Mouse (Mus musculus): Measurements from ENCODE around the gene Dbi.

Dbi gene

DNA sequence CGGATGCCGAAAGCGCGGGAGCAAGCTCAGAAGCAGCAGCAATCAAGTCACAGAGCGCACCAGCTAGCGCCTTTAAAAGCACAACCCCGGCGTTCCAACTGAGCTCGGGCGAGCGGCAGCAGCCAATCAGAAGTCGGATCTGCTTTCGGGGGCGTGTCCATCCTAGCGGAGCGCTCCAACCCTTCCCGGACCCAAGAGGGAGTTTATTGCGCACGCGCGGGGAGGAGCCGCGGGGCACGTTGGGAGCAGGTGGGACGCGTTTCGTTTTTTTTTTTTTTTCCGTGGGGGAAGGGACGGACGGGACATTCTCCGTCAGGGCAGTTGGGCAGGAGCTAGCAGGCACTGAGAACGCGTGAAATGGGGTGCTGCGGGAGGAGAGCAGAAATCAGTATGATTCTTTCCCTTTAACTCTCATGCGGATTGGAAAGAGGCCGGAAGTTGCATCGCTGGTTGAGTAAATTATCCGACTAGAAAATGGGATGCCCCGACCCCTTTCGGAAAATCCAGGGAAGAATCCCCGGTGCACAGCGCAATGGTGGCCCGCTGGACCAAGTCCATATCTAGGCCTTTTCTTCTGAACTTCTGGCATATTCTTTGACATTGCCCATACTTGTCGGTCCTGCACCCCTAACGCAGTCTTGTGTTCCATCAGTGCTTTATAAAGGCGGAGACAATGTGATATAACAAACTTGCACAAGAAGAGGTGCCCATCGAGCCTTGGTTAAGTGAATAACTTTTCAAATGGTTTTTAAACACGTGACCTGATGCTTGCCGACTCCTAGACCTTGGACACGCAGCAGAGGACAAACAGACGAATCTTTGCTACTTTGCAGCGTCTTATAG, at the start of gene Dbi, which contains the start of gene 3110009E18Rik:
Gene Dbi (minus strand): TSS at position 110 of the 843 bp plus-strand sequence.
Gene 3110009E18Rik (plus strand): TSS at position 219 of the 843 bp plus-strand sequence.
- peak; percentile 99 for DNase-seq

DNA sequence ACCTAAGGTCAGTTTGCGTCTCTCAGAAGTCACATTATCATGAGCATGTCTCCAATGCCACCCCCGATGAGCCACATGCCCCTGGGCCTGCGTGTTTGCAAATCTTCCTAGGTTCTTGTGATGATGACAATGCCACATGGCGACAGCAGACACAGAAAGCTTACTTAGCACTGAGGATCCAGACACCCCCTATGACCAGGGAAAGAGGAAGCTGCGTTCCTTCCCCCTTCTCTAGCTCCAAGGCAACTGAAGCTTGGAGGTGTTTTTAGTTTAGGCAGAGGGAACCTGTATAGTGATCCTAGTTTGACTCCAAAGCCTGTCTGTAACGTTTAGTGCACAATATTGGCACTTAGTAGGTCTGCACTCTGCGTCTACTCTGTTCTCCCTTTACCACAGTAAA, 49.4 kb upstream of the Dbi start:
- no peak for DNase-seq

DNA sequence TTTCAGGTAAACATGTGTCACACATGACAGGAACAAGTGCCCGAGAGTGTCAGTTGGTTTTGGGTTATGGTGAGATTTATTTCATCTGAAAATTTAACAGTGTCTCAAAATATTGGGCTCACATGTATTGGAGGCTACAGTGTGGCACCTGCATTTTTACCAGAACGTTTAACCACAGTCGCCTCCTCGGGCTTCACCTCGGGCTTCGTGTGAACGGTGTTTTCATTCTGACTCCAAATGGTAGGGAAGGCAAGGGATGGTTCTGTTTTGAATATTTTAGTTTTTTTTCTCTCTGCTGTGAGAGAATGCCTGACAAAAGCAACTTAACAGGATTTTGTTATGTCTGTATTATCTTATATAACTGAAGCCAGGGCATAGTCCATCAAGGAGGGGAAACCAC, 47.8 kb upstream of the Dbi start:
- DNase-seq: no peak

DNA sequence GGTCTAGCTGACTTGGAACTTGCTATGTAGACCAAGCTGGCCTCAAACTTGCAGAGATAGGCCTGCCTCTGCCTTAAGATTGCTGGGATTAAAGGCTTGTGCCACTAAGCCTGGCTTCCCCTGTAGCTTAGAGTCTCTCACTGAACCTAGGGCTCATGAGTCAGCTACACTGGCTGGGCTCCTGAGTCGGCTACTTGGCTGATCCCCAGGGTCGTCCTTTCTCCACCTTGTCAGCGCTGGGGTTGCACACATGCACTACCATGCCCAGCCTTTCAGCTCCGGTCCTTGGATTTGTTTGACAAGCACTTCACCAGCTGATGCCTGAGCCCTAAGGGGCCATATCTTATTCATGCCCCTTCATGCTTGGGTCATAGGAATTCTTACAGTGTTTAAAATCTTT, 47.1 kb upstream of the Dbi start:
- no peak for DNase-seq

DNA sequence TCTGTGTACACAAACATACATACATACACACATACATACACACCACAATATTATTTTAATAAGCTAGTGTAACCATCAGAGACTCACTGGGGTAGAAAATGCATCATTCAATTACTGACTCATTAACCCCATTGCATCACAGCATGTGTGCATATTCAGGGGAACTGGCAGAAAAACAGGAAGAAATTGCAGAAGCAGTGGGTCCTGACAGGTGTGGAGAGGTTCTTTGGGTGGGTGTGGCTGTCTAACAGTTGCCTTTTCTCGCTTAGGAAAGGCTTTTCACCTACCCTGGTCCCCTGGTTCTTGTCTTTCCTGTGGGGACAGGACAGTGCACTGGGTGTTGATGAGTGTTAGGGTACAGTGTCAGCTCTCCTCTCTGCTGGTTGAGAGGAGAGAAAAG, 41.7 kb upstream of the Dbi start:
- DNase-seq: no peak

DNA sequence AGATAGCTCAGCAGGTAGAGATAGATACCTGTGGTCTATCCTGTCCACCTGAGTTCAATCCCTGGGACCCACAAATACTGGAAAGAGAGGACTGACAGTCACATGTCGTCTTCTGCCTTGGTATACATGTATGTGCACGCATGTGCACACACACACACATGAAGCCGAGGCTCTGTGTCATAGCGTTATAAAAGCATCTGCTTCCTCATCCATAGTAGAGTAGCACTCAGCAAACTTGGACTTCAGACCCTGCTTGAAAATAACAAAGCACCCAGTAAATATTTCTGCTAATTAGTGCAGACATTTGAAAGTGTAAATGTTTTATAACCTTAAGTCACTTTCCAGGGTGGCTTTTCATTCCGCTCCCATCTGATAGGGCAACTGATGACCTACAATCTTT, 40.6 kb upstream of the Dbi start:
- no peak for DNase-seq

DNA sequence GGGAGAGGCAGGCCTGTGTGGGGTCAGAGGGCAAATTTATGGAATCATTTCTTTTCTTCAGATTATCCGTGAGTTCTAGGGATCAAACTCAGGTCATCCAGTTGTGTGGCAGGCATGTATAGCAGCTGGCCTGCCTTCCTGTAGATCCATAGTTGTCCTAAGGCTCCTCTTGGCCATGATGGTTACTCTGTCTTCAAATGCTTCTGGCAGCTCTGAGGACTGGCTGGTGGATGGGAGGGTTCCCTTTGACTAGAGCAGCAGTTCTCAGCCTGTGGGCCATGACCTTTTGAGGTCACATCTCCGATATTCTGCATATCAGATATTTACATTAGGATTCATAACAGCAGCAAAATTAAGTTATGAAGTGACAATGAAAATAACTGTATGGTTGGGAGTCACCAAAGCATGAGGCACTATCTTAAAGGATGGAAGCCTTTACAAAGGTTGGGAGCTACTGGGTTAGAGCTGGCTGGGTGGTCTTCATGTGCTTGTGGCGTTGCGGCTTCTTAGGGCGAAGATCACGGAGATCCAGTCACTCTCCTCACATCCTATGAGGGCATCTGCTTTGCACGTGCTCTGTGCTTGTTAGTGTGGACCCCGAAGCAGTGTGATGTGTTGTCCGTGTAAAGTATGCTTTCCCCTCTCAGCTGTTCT, 37.7 kb upstream of the Dbi start:
- DNase-seq: no peak

DNA sequence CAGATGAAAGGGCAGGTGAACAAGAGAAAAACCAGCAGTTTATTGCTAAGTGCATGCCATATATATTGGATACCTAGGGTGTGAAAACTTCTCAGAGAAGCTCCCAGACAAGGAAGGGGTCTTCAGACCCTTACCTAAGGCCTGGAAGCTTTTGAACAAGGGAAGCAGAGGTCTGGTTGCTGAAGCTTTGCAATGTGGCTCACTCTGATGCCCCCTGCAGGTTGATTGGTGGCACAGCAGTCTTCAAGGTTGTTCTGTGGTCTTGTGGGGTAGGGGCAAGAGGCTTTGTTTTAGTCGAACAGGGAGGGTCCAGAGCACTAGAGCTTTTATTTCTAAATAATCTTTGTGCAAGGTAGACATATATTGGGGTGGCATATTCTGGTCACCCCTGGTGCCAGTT, 34.4 kb upstream of the Dbi start:
- DNase-seq: peak in 1 of 2 experiments; percentile 48

DNA sequence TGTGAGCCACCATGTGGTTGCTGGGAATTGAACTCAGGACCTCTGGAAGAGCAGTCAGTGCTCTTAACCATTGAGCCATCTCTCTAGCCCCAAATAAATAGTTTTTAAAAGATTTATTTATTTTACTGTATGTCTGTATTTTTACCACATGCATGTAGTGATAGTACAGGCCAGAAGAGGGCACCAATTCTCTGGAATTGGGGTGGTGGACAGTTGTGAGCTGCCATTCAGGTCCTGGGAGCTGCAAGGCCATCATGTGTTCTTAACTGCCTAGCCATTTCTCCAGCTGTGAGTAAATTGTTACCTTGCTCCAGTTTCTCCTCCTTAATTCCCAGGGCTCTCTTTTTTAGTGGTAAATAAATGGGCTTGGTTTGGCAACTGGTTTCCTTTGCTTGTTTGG, 33.4 kb upstream of the Dbi start:
- peak in 1 of 2 experiments; percentile 68 for DNase-seq

DNA sequence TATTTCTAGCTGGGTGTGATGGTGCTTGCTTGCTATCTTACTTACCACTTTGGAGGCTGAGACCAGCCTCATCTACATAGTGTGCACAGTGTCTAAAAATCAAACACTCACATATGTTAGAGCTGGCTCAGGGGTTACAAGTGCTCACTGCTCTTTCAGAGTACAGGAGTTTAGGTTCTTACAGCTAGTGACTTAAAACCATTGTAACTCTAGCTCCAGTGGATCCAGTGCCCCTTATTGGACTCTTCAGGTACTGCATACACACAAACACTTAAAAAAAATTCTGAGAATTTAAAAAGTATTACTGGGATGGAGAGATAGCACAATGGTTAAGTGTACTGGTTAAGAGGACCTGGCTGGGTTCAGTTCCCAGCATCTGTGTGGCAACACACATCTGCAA, 26.1 kb upstream of the Dbi start:
- peak in 1 of 2 experiments; percentile 46 for DNase-seq

DNA sequence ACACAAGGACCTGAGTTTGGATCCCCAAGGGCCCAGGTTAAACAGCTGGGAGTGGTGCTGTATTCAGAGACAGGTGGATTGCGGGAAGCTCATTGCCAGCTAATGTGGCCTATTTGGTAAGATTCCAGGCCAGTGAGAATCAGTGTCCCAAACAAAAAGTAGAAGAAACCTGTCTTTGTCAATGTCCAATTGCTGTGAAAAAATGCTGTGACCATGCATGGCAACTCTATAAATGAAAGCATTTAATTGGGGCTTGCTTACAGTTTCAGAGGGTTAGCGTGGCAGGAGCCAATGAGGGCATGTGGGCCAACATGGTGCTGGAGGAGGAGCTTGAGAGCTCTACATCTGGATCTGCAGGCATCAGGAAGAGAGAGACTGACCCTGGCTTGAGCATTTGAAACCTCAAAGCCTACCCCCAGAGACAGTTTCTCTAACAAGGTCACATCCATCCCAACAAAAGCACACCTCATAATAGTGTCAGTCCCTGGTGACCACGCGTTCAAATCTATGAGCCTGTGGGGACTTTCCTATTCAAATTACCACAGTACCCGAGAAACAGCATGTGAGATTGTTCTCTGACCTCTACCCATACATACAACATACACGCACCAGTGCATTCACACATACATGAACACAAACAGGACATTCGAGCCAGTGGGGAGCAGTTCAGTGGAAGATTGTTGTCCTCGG, 24.8 kb upstream of the Dbi start:
- no peak for DNase-seq

DNA sequence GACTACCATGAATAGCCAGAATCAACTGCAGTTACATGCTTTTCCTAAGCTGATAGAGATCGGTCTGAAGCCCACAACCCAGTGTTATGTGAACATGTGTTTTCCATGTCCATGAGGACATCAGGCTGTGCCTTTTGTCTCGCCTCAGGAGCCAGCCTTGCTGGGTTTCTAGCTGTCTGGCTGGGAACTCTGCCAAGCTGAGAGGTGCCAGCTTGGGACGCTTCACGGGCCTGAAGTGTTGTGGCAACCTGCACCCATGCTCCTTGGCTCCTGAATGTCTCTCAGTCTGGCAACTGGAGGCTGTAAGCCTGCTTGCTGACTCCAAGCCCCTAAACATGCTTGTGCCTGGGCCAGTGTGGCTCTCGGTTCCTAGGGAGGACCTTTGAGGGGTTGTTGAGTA, 21.7 kb upstream of the Dbi start:
- DNase-seq: peak; percentile 74 to 83

DNA sequence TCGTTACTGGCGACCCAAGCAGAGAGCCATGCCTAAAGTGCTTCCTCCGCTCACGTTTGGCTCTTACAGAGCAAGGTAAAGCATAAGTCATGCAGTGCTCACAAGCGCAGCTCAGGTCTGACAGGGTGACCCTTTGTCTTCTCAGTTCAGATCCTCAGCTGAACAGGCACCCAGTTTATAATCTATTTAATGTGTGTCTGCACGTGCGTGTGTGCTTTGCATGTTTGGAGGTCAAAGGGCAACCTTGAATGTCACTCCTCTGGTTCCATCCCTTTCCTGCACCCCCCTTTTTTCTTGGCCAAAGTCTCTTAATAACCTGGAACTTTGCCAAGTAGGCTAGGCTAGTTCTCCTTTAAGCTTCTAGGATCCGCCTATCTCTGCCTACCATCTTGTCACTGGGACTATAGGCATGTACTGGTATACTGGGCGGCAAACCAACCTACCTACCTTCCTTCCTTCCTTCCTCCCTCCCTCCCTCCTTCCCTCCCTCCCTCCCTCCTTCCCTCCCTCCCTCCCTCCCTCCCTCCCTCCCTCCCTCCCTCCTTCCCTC, 19.3 kb upstream of the Dbi start:
- DNase-seq: no peak

DNA sequence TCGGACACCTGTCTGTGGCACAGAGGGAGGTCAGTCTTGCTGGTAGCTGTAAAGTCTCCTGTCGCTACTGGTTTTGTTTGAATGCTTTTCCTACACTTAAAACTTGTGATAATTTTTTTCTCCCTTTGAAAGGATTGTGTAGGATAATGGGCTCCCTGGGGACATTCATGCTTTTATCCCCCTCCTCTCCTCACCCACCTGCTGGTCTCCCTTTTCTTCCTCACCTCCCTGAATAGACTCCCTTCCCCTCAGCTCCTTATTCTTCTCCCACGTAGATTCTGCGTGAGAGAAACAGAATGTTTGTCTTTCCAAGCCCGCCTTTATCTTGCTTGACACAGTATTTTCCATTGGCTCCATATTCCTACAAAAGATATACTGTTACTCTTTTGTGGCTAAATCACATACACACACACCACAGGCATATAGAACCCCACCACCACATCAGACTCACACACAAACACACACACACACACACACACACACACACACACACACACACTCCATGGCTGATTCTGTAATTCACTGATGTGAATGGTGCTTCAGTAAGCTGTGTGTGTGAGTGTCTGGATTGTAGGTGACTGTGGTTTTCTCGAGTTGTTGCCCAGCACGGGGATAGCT, 18.2 kb upstream of the Dbi start:
- no peak for DNase-seq

DNA sequence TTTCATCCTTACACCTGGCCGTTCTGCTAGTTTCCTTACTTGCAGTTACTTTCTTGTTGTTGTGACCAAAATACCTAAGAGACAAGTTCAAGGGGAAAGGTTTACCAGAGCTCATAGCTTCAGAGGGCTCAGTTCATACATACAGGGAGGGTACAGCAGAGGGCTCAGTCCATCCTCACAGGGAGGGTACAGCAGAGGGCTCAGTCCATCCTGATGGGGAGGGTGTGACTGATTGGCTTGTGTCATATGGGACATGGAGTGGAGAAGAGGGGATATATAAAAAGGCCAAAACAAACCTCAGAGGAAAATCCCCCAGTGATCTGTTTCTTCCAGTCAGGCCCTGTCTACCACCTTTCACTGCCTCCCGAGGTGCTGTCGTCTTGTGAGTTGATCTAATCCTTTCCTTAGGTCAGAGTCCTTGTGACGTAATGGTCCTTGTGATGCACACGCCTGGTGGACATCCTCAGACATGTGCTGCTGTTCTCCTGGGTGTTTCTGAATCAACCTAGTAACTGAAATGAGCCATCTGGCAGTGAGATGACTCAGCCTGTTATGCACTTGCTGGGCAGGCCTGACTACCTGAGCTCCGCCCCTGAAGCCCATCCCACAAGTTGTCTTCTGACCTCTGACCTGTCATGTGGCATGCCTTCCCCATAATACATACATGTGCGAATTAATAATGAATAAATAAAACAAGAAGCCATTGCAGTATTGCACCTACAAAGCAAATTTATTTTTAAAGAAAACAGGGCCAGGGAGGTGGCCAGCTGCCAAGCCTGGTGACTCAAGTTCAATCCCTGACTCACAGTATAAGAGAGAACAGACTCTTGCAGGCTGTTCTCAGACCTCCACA, 15.3 kb upstream of the Dbi start:
- DNase-seq: peak in 1 of 2 experiments; percentile 54

DNA sequence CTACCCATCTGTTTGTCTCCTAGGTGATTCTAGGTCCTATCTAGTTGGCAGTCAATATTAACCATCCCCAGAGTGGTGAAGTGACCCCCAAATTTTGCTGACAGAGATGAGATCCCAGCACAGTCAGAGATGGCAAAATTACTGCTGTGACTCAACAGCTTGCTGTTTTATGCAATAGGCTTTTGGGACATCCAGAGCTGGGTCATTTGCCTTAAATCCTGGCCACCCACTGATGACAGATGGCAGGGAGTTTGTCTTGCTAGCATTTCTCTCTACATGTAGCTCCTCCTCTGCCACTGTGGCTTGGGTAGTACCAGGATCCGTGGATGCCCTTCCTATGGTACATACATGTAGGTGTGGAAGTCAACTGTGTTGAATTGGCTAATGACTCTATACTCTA, 11.5 kb upstream of the Dbi start:
- DNase-seq: no peak

DNA sequence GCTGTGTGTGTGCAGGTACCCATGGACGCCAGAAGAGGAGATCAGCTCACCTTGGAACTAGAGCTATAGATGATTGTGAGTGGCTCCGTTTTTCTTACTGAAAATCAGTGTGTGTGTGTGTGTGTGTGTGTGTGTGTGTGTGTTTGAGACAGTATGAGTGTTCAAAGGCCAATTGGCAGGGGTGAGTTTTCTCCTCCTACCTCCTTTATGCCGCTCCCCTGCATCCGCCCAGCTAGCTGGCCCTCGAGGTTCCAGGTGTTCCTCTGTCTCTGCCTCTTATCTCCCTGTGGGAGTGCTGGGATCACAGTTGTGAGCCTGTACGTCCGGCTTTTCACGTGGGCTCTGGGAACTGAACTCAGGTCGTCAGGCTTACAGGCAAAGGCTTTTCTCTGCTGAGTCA, 5.4 kb upstream of the Dbi start:
- DNase-seq: peak in 1 of 2 experiments; percentile 51

DNA sequence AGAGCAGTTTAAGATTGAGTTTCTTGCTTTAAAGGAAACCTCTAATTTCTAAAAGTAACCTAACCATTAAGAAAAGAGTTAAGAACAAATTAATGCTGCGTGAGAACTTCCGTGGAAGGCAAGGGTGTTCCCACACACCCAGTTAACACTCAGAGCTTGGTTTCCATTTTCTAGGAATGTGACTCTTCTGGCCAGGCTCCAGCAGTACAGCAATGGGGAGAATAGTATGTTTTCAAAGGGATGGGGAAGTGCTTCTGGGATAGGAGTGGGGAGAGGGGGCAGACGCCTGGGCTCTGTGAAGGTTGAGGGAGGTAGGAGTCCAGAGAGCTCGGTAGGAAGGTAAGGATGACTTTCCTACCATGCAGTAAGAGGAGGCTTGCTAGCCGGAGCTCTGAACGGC, 4.6 kb upstream of the Dbi start:
- peak in 1 of 2 experiments; percentile 22 for DNase-seq

DNA sequence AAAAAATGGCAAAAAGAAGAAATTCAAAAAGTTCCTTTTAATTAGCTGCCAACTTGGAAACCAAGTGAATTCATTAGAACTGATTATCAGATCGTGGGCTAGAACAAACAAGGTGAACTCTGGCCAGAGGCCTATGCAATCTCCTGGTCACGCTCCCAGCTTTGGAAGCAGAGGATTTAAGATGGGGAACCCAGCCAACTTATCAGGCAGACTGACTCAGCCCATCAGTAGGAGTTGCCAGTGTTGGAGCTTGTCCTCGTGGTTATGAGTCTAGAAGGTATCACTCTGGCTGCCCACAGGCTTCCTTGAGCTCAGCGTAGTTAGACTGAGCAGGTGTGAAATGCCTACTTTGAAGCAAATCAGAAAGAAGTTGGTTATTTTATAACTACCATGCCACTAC, 4.0 kb upstream of the Dbi start:
- DNase-seq: peak; percentile 30 to 71

DNA sequence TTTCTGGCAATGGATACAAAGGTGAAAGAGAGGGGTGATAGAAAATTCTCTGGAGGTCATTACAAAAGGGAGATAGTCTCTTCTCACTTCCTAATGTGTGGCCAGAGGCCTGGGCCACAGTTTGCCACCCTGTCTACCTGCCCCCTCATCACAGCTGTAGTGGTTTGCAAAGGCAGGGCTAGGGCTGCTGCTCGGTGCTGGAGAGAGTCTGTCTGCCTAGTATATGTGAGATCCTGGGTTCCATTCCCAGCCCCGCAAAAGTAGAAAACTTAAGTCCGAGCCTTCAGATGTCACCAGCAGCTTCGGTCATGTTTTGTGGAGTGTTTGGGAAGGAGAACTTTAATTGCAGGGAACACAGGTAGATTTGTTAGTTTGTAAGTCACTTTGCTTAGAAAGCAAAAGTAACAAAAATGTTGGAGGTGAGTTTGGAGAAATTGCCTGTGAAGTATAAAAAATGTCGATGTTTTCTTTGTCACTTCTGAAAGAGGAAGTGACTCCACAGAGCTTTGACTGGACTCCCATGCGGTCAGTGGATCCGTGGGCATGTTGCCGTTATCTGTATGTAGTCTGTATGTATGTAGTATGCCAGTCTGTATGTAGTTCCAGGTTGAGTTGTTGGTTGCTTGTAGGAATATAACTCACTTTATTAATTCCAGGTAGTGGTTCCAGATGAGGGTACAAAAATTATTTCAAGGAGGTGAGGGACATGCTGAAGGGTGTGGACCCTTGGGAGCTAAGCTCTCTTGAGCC, 1.9 kb upstream of the Dbi start:
- no peak for DNase-seq

DNA sequence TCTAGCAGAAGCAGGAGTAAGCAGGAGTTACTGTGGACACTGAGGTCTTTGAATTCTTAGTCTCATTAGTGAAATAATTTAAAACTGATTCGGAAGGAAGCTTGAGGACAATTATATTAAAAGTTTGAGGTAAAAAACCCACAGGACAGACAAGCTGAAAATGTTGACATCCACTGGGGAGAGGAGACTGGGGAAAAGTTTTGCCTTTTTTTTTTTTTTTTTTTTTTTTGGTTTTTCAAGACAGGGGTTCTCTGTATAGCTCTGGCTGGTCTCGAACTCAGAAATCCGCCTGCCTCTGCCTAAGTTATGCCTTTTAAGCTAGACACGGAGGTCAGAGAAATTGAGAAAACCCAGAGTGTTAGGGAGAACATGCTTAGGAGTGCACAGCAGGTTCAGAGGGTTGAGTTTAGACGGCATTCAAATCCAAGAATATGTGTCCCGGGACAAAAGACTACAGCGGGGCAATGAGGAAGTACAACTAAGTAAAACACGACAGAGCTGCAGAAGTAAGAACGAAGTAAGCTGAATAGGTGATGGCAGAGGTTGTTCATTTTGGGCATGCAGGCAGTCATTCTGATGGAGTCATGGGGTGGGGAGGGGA, 1.2 kb upstream of the Dbi start:
- DNase-seq: no peak
